Mouse (Mus musculus) embryo, embryonic 11.5 days (tissue): ENCODE data around the gene Creb3.

Experiments
- DNase-seq: peaks from one replicate; pipeline ENCODE4 v3.0.0-alpha.2; 2012; ENCODE audit warnings: low read depth, low spot score

Creb3 gene

GRCm38 (mm10) chr4:43558028-43558630 is 4.0 kb upstream of the Creb3 start:
- peak; percentile 44 for DNase-seq

GRCm38 (mm10) chr4:43558631-43559356 is 3.3 kb upstream of the Creb3 start:
- DNase-seq: peak; percentile 35

- no peak for DNase-seq
Observed at GRCm38 (mm10) chr4:43559519-43560242, 2.5 kb upstream of the Creb3 start.

DNA sequence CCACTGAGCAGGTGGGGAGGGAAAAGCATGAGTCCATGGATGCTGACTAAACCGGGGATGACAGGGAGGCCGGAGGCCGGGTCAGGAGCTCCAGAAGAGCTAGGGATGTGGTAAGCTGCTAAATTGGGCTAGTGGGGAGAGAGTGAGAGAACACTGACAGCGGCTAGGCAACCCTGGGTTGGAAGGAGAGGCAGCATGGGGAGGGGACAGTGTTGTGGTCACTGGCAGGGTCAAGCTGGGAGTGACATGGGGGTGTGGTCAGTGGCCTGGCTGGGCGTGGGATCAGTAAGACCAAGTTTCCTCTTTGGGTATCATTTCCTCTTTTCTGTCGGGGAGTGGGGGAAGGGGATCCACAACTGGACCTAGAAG is 1.9 kb upstream of the Creb3 start:
- no peak for DNase-seq

GRCm38 (mm10) chr4:43560976-43561375 is 1.2 kb upstream of the Creb3 start:
- no peak for DNase-seq

GRCm38 (mm10) chr4:43561436-43561996 is 616 bp upstream of the Creb3 start:
- no peak for DNase-seq

GRCm38 (mm10) chr4:43562769-43563600 is 853 bp downstream of the Creb3 start:
- no peak for DNase-seq

DNA sequence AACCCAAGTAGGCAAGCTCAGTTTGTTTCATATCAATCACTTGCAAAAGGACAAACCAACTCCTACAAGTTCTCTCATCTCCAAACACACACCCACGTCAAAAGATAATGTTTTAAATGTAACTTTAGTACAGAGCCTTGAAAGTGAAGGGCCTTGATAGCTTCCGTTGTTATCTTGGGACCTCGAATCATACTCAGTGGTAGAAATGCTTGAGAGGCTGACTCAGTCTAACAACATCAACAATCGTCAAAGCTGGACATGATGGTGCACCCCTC is 1.4 kb downstream of the Creb3 start:
- no peak for DNase-seq

- no peak for DNase-seq
Observed at GRCm38 (mm10) chr4:43564231-43564630, 2.1 kb downstream of the Creb3 start.

DNA sequence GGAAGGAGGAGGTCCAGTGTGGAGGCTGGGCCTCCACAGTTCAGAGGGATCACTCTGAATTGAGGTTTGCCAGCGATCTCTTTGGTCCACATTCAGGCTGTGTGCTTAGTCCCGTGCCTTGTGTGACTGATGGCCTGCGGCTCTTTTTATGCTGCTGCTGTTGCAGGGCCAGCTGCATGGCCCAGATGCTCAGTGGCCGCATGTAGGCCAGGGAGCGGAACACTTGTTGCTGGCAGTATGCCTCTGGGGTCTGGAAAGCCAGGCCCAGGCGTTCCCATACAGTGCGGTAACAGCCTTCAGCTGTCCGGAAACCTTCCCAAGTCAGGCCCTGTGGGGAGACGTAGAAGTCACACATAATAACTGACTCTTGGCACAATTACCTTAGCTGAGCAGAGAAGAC is 5.0 kb downstream of the Creb3 start:
- no peak for DNase-seq

- no peak for DNase-seq
Observed at GRCm38 (mm10) chr4:43571395-43572045, 9.4 kb downstream of the Creb3 start.

- no peak for DNase-seq
Observed at GRCm38 (mm10) chr4:43573561-43573960, 11.4 kb downstream of the Creb3 start.

GRCm38 (mm10) chr4:43575356-43575755 is 13.2 kb downstream of the Creb3 start:
- DNase-seq: no peak

DNA sequence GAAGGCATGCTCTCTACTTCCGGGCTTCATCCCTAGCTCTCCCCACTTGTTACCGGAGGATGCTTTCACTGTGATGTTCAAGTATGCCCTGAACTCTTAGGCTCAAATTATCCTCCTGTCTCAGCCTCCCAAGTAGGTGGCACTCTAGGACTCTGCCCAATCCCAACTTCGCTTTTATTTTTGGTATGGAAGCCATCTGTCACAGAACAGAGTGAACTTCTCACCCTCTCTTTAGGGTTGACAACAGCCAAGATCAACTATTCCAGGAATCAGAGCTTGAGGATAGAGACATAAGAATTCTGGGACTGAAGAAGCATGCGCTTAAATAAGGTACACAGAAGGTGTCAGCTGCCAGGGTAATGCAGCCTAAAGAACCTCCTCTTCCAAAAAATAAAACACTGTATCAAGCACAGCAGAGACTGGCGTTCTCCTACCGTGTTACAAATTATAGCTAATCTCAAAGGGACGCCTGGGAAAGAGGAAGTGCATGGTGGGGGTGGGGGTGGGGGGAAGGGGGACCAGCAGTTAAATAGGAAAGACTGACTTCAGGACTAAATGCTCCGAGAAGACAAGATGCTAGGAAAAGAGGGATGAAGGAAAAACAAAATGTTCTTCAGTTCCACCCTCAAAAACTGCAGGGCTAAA is 15.2 kb downstream of the Creb3 start:
- DNase-seq: no peak

DNA sequence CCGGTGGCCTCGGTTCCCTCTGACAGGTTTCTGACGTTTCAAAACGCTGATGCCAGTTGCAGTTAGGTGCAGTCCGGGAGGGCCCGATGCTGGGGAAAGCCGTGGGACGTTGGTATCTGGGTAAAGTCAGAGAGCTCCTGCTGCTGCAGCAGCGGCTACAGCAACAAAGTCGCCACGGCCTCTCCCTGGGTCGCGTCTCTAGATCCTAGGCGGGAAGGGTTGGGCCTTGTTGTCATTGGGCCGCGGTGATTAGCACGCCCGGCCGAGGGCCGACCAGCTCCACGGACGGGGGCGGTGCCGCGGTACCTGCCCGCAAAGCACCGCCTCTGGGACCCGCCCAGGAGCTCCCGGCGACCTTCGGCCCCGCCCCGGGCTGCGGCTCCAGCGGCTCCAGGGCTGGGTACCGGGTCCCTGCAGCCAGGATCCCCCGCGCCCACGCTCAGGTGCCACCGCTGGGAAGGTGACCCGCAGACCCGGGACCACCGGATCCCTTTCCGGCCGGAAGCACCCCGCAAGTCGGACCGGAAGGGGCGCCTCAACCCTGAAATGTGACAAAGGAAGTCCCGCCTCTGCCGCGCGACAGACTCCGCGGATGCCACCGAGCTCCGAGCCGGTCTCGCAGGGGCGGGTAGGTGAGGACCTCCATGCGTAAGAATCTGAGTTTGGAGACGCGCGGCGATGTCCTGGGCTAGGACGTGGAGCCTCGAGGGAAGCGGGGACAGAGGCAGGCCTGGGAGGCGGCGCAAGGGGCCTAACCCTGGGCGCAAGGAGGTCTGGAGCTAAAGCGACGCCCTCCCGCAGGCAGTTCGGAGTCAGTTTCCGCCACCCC is 16.5 kb downstream of the Creb3 start, which contains the start of the genes Rgp1 and Gba2:
TSS of gene Rgp1 (plus strand) at position 340 of the 829 bp plus-strand sequence.
TSS of gene Gba2 (minus strand) at position 498 of the 829 bp plus-strand sequence.
- DNase-seq: peak; percentile 65

GRCm38 (mm10) chr4:43579256-43579655 is 17.1 kb downstream of the Creb3 start:
- DNase-seq: no peak

- no peak for DNase-seq
Observed at GRCm38 (mm10) chr4:43579731-43580130, 17.6 kb downstream of the Creb3 start.

DNA sequence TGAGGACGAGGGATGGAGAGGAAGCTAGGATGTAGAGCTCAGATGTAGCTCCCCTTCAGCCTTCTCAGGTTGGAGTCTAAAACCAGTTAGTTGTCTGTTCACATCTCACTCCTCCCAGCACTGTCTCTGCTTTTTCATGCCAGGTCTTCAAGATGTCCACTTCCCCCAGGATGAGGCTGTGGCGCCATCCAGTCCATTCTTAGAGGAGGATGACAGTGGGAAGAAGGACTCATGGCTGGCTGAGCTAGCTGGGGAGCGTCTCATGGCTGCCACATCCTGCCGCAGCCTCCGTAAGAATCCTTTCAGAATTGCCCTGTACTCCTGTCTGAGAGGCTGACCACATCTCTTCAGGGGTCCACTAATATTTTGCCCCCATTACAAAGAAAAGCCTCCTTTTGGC is 18.6 kb downstream of the Creb3 start:
- DNase-seq: no peak

GRCm38 (mm10) chr4:43581381-43581780 is 19.2 kb downstream of the Creb3 start:
- no peak for DNase-seq

DNA sequence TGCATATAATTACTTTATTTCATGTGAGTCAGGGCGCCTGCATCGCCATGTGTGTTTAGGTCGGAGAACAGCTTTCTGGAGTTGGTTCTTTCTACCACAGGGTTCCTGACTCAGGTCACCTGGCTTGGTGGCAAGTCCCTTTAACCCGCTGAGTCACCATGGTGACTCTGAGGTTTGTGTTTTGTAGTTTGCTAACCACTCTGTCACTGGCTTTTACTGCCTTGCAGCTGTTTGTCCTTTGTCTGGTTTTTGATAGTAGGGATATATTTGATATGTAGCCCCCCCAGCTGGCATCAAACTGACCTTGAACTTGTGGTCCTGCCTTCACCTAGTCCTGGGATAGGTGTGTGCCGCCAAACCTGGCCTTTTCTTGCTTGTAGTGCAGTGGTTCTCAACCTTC is 20.1 kb downstream of the Creb3 start:
- DNase-seq: no peak
